Mouse (Mus musculus) C2C12 (cell line): ENCODE data around the gene Ildr2. TPM values are rescaled to one million over a fixed set of nuclear protein-coding genes. Genes with fewer than 3 reads are reported as not detected.

Experiments used
- H3K27me3 ChIP-seq: one replicate; pipeline ENCODE4 v1.6.1; 2011; ENCODE audit not compliant: control insufficient read depth, insufficient read depth, insufficient read length
- H3K36me3 ChIP-seq: one replicate; pipeline ENCODE4 v1.6.1; 2011; ENCODE audit not compliant: control insufficient read depth, insufficient read depth
- H3K4me3 ChIP-seq: one replicate; pipeline ENCODE4 v1.5.1; 2011; ENCODE audit warnings: mild to moderate bottlenecking, control low read depth; ENCODE audit not compliant: poor library complexity, insufficient read depth, severe bottlenecking
- H3K79me2 ChIP-seq: one replicate; pipeline ENCODE4 v1.6.1; 2011; ENCODE audit not compliant: control insufficient read depth, insufficient read depth
- H3K79me3 ChIP-seq: one replicate; pipeline ENCODE4 v1.6.1; 2011; ENCODE audit warnings: low read depth, control low read depth
- H3ac ChIP-seq: one replicate; pipeline ENCODE3; 2011; ENCODE audit warnings: low read depth; ENCODE audit not compliant: control insufficient read depth, insufficient read length
- CEBPB ChIP-seq: IDR thresholded peaks from one replicate; pipeline ENCODE4 v1.6.1; 2011; ENCODE audit warnings: low read depth, mild to moderate bottlenecking, control low read depth, moderate library complexity
- CTCF ChIP-seq: IDR thresholded peaks from one replicate; pipeline ENCODE4 v1.5.1; 2011; ENCODE audit not compliant: control insufficient read depth, insufficient read depth, insufficient read length
- FOSL1 ChIP-seq: IDR thresholded peaks from one replicate; pipeline ENCODE4 v1.8.0; 2011; ENCODE audit warnings: mild to moderate bottlenecking, low read length; ENCODE audit not compliant: poor library complexity, insufficient read depth, severe bottlenecking
- MAX ChIP-seq: IDR thresholded peaks from one replicate; pipeline ENCODE4 v1.6.1; 2011; ENCODE audit warnings: mild to moderate bottlenecking, control low read depth
- MYOD1 ChIP-seq: IDR thresholded peaks from one replicate; pipeline ENCODE4 v1.6.1; 2011; ENCODE audit warnings: low read depth; ENCODE audit not compliant: control insufficient read depth, insufficient read length
- MYOG ChIP-seq: IDR thresholded peaks from one replicate; pipeline ENCODE4 v1.6.1; 2011; ENCODE audit not compliant: control insufficient read depth, insufficient read length; ENCODE audit errors: extremely low read depth
- USF1 ChIP-seq: IDR thresholded peaks from one replicate; pipeline ENCODE4 v1.6.1; 2011; ENCODE audit warnings: low read depth, mild to moderate bottlenecking, control low read depth, moderate library complexity
- polyA plus RNA-seq: library from polyadenylated mRNA; unstranded; fragments of >200 nt; fragmentation: generic; extraction: Trizol; gene quantifications from one replicate; pipeline ENCODE4 v1.2.1, GENCODE M21; 2012; ENCODE audit warnings: missing spikeins

Ildr2 gene
- polyA plus RNA-seq, 1 experiment: 8.8 TPM

GRCm38 (mm10) chr1:166297499-166298111, 43.7 kb downstream of the Ildr2 start:
- TF ChIP-seq MYOG (no peak), MYOD1 (no peak), CEBPB (no peak), CTCF (no peak), FOSL1 (no peak), MAX (no peak), USF1 (no peak)
- H3K79me2 ChIP-seq: no peaks in the 10 kb centered on the region
- no peaks in the 10 kb centered on the region for H3K27me3 ChIP-seq
- H3ac ChIP-seq: no peak overlapping the region
- no peak overlapping the region for H3K4me3 ChIP-seq
- no peaks in the 10 kb centered on the region for H3K36me3 ChIP-seq
- H3K79me3 ChIP-seq: no peaks in the 10 kb centered on the region

- TF ChIP-seq CEBPB (no peak), USF1 (no peak), FOSL1 (no peak), CTCF (no peak), MAX (no peak), MYOG (no peak), MYOD1 (no peak)
- Histone ChIP-seq H3ac (no peak overlapping the region), H3K79me2 (no peaks in the 10 kb centered on the region), H3K36me3 (no peaks in the 10 kb centered on the region), H3K79me3 (no peaks in the 10 kb centered on the region), H3K4me3 (no peak overlapping the region), H3K27me3 (no peaks in the 10 kb centered on the region)
Measured at GRCm38 (mm10) chr1:166298884-166299283, 44.9 kb downstream of the Ildr2 start.

- Histone ChIP-seq H3K79me2 (no peaks in the 10 kb centered on the region), H3K36me3 (no peaks in the 10 kb centered on the region), H3K4me3 (no peak overlapping the region), H3ac (no peak overlapping the region), H3K27me3 (no peaks in the 10 kb centered on the region), H3K79me3 (no peaks in the 10 kb centered on the region)
- TF ChIP-seq FOSL1 (no peak), CEBPB (no peak), CTCF (no peak), MYOD1 (no peak), MYOG (no peak), USF1 (no peak), MAX (no peak)
Measured at GRCm38 (mm10) chr1:166299821-166300220, 45.9 kb downstream of the Ildr2 start.

- no peaks in the 10 kb centered on the region for H3K79me2 ChIP-seq
- no peaks in the 10 kb centered on the region for H3K79me3 ChIP-seq
- H3ac ChIP-seq: no peak overlapping the region
- H3K36me3 ChIP-seq: no peaks in the 10 kb centered on the region
- TF ChIP-seq USF1 (no peak), CEBPB (no peak), CTCF (no peak), MYOD1 (no peak), MYOG (no peak)
- no peak overlapping the region for H3K4me3 ChIP-seq
- no peaks in the 10 kb centered on the region for H3K27me3 ChIP-seq
Measured at GRCm38 (mm10) chr1:166300526-166300925, 46.6 kb downstream of the Ildr2 start.

- no peak overlapping the region for H3ac ChIP-seq
- no peaks in the 10 kb centered on the region for H3K27me3 ChIP-seq
- H3K4me3 ChIP-seq: no peak overlapping the region
- H3K79me2 ChIP-seq: no peaks in the 10 kb centered on the region
- TF ChIP-seq CEBPB: no peak
- TF ChIP-seq USF1: no peak
- TF ChIP-seq MAX: no peak
- TF ChIP-seq MYOD1: no peak
- no peak for TF ChIP-seq FOSL1
- no peak for TF ChIP-seq MYOG
- TF ChIP-seq CTCF: no peak
- H3K79me3 ChIP-seq: no peaks in the 10 kb centered on the region
- H3K36me3 ChIP-seq: no peaks in the 10 kb centered on the region
Measured at GRCm38 (mm10) chr1:166304352-166305240, 50.7 kb downstream of the Ildr2 start.
